Mouse (Mus musculus): ENCODE measurements around the gene Atp6ap1l. TPM values are rescaled to one million over a fixed set of nuclear protein-coding genes. Genes with fewer than 3 reads are reported as not detected.
A peak's percentile ranks its signal among the peaks of the same experiment; 100 is the strongest.

The Atp6ap1l gene
- polyA plus RNA-seq, 1 experiment from 2014 or later = not detected

DNA sequence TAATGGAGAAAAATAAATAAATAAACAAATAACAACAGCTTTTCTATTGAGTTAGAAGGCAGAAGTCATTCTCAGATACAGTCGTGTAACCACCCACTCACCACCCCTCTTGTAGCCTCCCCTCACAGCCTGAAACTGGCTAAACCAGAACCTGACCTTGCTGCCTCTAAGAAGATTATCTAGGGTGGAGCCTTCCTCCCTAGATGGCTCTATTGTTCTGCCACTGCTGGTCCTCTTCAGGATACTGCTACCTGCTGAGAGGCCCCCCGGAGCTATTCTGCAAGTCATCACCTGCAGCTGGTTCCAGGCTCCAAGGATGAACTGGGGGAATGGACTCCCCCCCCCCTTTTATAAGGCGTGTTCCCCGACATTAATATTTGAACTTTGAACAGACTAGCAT, 36.0 kb downstream of the Atp6ap1l start:
- H3K9me3 ChIP-seq (ENCODE audit: control insufficient read depth, low read length) = no peaks in the 10 kb centered on the region
- H3K4me1 ChIP-seq (replicated peaks; ENCODE audit: control insufficient read depth, insufficient read depth, low read length) = no peaks in the 10 kb centered on the region
- H3K4me3 ChIP-seq (ENCODE audit: low read depth, low read length) = no peak overlapping the region
- no peak overlapping the region for H3K27ac ChIP-seq (ENCODE audit: low read depth, low read length)
- 38% methylated on average over 4 of the region's 4 CpGs for WGBS
- H3K9ac ChIP-seq (ENCODE audit: low read depth, low read length) = no peak overlapping the region
- H3K27me3 ChIP-seq (replicated peaks; ENCODE audit: control insufficient read depth, insufficient read depth, low read length) = no peaks in the 10 kb centered on the region
- DNase-seq (ENCODE audit: low spot score) = no peak
- H3K36me3 ChIP-seq (ENCODE audit: control insufficient read depth, insufficient read depth, low read length) = no peaks in the 10 kb centered on the region
- no peak overlapping the region for H3K4me2 ChIP-seq
- no peak for ATAC-seq (replicated peaks; ENCODE audit: low FRiP score)

DNA sequence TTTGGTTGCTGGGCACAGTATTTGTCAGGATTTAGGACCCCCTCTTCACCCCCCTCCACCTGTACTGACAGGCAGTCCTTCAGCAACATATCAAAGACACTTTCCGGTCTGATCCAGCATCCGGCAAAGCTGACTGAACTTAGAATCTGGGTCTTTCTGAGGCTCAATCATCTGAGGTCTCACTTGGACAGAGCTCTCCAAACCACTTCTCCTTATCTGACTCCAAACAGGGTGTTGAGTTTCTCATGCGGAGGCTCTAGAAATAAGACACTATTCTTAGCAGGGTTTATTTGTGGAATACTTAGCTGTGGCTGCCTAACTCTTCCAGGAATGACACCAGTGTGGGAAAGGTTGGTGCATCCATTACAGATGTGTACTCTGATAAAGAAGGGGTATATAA, 43.0 kb downstream of the Atp6ap1l start:
- DNase-seq (ENCODE audit: low spot score) (no peak), ATAC-seq (replicated peaks; ENCODE audit: low FRiP score) (no peak)
- Histone ChIP-seq H3K9ac (ENCODE audit: low read depth, low read length) (no peak overlapping the region), H3K9me3 (ENCODE audit: control insufficient read depth, low read length) (no peaks in the 10 kb centered on the region), H3K27ac (ENCODE audit: low read depth, low read length) (no peak overlapping the region), H3K4me2 (no peak overlapping the region), H3K36me3 (ENCODE audit: control insufficient read depth, insufficient read depth, low read length) (no peaks in the 10 kb centered on the region), H3K4me3 (ENCODE audit: low read depth, low read length) (no peak overlapping the region), H3K27me3 (replicated peaks; ENCODE audit: control insufficient read depth, insufficient read depth, low read length) (no peaks in the 10 kb centered on the region), H3K4me1 (replicated peaks; ENCODE audit: control insufficient read depth, insufficient read depth, low read length) (no peaks in the 10 kb centered on the region)
- WGBS = 45% methylated on average over 3 of the region's 3 CpGs

DNA sequence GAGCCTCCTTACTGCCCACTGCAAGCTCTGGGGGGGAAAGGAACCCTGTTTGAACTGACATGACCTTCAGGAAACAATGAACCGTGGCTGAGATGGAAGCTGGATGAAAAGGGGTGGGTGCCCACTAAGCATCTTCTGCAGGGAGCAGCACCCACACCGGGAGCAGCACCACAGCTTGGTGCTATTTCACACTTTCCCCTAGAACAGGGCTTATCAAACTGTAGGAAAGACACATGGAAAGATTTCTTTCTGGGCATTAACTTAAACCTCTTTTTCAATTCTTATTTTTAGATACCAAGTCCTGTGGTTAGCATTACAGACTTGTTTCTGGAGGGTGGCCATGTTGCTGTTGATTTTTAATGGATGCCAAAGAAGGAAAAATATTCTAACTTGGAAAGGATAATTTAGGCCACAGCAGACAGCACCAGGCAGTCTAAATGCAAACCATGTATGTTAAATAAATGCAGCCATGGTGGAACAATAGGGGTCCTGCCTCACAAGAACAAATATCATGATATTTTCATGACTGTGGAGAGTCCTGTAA, 44.2 kb downstream of the Atp6ap1l start:
- H3K27me3 ChIP-seq (replicated peaks; ENCODE audit: control insufficient read depth, insufficient read depth, low read length) = no peaks in the 10 kb centered on the region
- ATAC-seq (replicated peaks; ENCODE audit: low FRiP score) (no peak), DNase-seq (ENCODE audit: low spot score) (no peak)
- H3K4me1 ChIP-seq (replicated peaks; ENCODE audit: control insufficient read depth, insufficient read depth, low read length) = no peaks in the 10 kb centered on the region
- no peak overlapping the region for H3K27ac ChIP-seq (ENCODE audit: low read depth, low read length)
- H3K36me3 ChIP-seq (ENCODE audit: control insufficient read depth, insufficient read depth, low read length) = no peaks in the 10 kb centered on the region
- no peak overlapping the region for H3K4me2 ChIP-seq
- 57% methylated on average over 2 of the region's 2 CpGs for WGBS
- no peak overlapping the region for H3K9ac ChIP-seq (ENCODE audit: low read depth, low read length)
- no peaks in the 10 kb centered on the region for H3K9me3 ChIP-seq (ENCODE audit: control insufficient read depth, low read length)
- H3K4me3 ChIP-seq (ENCODE audit: low read depth, low read length) = no peak overlapping the region

GRCm38 (mm10) chr13:90852727-90853630, 52.2 kb downstream of the Atp6ap1l start:
- no peaks in the 10 kb centered on the region for H3K36me3 ChIP-seq (ENCODE audit: control insufficient read depth, insufficient read depth, low read length)
- no peak for DNase-seq (ENCODE audit: low spot score)
- no peak overlapping the region for H3K27ac ChIP-seq (ENCODE audit: low read depth, low read length)
- no peak overlapping the region for H3K4me3 ChIP-seq (ENCODE audit: low read depth, low read length)
- no peak overlapping the region for H3K9ac ChIP-seq (ENCODE audit: low read depth, low read length)
- H3K4me2 ChIP-seq = no peak overlapping the region
- H3K9me3 ChIP-seq (ENCODE audit: control insufficient read depth, low read length) = no peaks in the 10 kb centered on the region
- no peaks in the 10 kb centered on the region for H3K27me3 ChIP-seq (replicated peaks; ENCODE audit: control insufficient read depth, insufficient read depth, low read length)
- H3K4me1 ChIP-seq (replicated peaks; ENCODE audit: control insufficient read depth, insufficient read depth, low read length) = no peaks in the 10 kb centered on the region
- WGBS = 75% methylated on average over 5 of the region's 5 CpGs
- no peak for ATAC-seq (replicated peaks; ENCODE audit: low FRiP score)

DNA sequence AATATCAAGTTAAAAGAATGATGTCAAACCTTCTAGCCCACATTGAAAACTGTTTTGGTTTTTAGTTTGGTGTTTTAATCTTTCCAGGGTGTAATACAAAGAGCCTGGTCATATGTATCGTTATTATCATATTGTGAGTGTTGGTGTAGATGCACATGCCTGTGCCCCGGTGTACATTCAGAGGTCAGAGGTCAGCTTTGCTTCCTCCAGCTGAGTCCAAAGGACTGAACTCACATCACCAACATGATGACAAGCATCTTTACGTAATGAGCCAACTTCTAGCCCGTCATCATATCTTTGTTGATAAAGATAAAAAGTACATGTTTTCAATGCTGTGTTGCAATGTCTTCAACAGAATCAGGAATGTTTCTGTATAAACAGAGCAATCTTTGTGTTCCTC, 53.4 kb downstream of the Atp6ap1l start:
- ATAC-seq (replicated peaks; ENCODE audit: low FRiP score) (no peak), DNase-seq (ENCODE audit: low spot score) (no peak)
- no peaks in the 10 kb centered on the region for H3K4me1 ChIP-seq (replicated peaks; ENCODE audit: control insufficient read depth, insufficient read depth, low read length)
- no peaks in the 10 kb centered on the region for H3K27me3 ChIP-seq (replicated peaks; ENCODE audit: control insufficient read depth, insufficient read depth, low read length)
- H3K9ac ChIP-seq (ENCODE audit: low read depth, low read length) = no peak overlapping the region
- H3K9me3 ChIP-seq (ENCODE audit: control insufficient read depth, low read length) = no peaks in the 10 kb centered on the region
- WGBS = 71% methylated on average over 4 of the region's 4 CpGs
- no peak overlapping the region for H3K27ac ChIP-seq (ENCODE audit: low read depth, low read length)
- no peaks in the 10 kb centered on the region for H3K36me3 ChIP-seq (ENCODE audit: control insufficient read depth, insufficient read depth, low read length)
- H3K4me2 ChIP-seq = no peak overlapping the region
- H3K4me3 ChIP-seq (ENCODE audit: low read depth, low read length) = no peak overlapping the region

DNA sequence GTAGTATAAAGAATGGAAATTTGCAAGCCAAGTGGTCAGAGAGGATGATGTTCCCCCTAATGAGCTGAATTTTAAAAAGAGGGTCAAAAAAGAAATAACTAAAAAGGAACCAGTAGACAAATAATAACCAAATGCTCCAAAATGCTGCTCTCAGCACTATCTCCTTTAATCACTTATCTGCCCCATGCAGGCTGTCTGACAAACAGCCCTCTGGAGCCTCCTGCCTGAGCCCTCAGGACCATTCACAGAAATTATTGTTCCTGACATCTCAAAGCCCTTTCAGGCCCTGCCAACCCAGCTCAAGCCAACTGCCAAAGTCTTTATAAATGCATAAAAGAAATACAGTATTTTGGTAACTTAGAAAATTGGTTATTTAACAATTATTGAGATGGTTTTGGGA, 61.0 kb downstream of the Atp6ap1l start:
- no peak overlapping the region for H3K27ac ChIP-seq (ENCODE audit: low read depth, low read length)
- H3K9ac ChIP-seq (ENCODE audit: low read depth, low read length) = no peak overlapping the region
- H3K9me3 ChIP-seq (ENCODE audit: control insufficient read depth, low read length) = no peaks in the 10 kb centered on the region
- no peak overlapping the region for H3K4me3 ChIP-seq (ENCODE audit: low read depth, low read length)
- H3K36me3 ChIP-seq (ENCODE audit: control insufficient read depth, insufficient read depth, low read length) = no peaks in the 10 kb centered on the region
- DNase-seq (ENCODE audit: low spot score) = no peak
- peak; percentile 93 for ATAC-seq (replicated peaks; ENCODE audit: low FRiP score)
- H3K4me1 ChIP-seq (replicated peaks; ENCODE audit: control insufficient read depth, insufficient read depth, low read length) = no peaks in the 10 kb centered on the region; the same call in 1 of the 2 replicates
- no peaks in the 10 kb centered on the region for H3K27me3 ChIP-seq (replicated peaks; ENCODE audit: control insufficient read depth, insufficient read depth, low read length)
- H3K4me2 ChIP-seq = no peak overlapping the region

GRCm38 (mm10) chr13:90843412-90843811, 61.7 kb downstream of the Atp6ap1l start:
- Histone ChIP-seq H3K4me2 (no peak overlapping the region), H3K36me3 (ENCODE audit: control insufficient read depth, insufficient read depth, low read length) (no peaks in the 10 kb centered on the region), H3K4me1 (replicated peaks; ENCODE audit: control insufficient read depth, insufficient read depth, low read length) (no peaks in the 10 kb centered on the region; the same call in 1 of the 2 replicates), H3K4me3 (ENCODE audit: low read depth, low read length) (no peak overlapping the region), H3K9ac (ENCODE audit: low read depth, low read length) (no peak overlapping the region), H3K9me3 (ENCODE audit: control insufficient read depth, low read length) (no peaks in the 10 kb centered on the region), H3K27ac (ENCODE audit: low read depth, low read length) (no peak overlapping the region), H3K27me3 (replicated peaks; ENCODE audit: control insufficient read depth, insufficient read depth, low read length) (no peaks in the 10 kb centered on the region)
- DNase-seq (ENCODE audit: low spot score) (no peak), ATAC-seq (replicated peaks; ENCODE audit: low FRiP score) (peak; percentile 46; the same call in 1 of the 2 replicates)
- WGBS = 77% methylated on average over 3 of the region's 3 CpGs

GRCm38 (mm10) chr13:90841213-90841553, 64.0 kb downstream of the Atp6ap1l start:
- Histone ChIP-seq H3K27ac (ENCODE audit: low read depth, low read length) (no peak overlapping the region), H3K9me3 (ENCODE audit: control insufficient read depth, low read length) (no peaks in the 10 kb centered on the region), H3K4me1 (replicated peaks; ENCODE audit: control insufficient read depth, insufficient read depth, low read length) (no peaks in the 10 kb centered on the region; the same call in 1 of the 2 replicates), H3K9ac (ENCODE audit: low read depth, low read length) (no peak overlapping the region), H3K4me2 (no peak overlapping the region), H3K36me3 (ENCODE audit: control insufficient read depth, insufficient read depth, low read length) (no peaks in the 10 kb centered on the region), H3K4me3 (ENCODE audit: low read depth, low read length) (no peak overlapping the region), H3K27me3 (replicated peaks; ENCODE audit: control insufficient read depth, insufficient read depth, low read length) (no peaks in the 10 kb centered on the region)
- DNase-seq (ENCODE audit: low spot score) (no peak), ATAC-seq (replicated peaks; ENCODE audit: low FRiP score) (no peak)
- 42% methylated on average over 5 of the region's 5 CpGs for WGBS
